Mouse (Mus musculus) hindbrain, embryonic 13.5 days (tissue): Measurements from ENCODE around the gene Mphosph9. TPM values are rescaled to one million over a fixed set of nuclear protein-coding genes. Genes with fewer than 3 reads are reported as not detected.

Experiments used
- ATAC-seq: fragments of 200-750 bp; cut with Nextera tagmentation; 2 replicates; pipeline ENCODE4 v1.8.0; 2017; ENCODE audit warnings: moderate TSS enrichment; ENCODE audit not compliant: low FRiP score
- H3K27ac ChIP-seq: fragments of 300-500 bp; sonication (generic); 2 replicates; pipeline ENCODE4 v1.5.1; 2015; ENCODE audit warnings: inconsistent platforms, mild to moderate bottlenecking, moderate library complexity
- H3K27me3 ChIP-seq: fragments of 300-500 bp; sonication (generic); 2 replicates; pipeline ENCODE4 v1.6.1; 2015; ENCODE audit warnings: mild to moderate bottlenecking, inconsistent platforms
- H3K36me3 ChIP-seq: fragments of 300-500 bp; sonication (generic); 2 replicates; pipeline ENCODE4 v1.6.1; 2015; ENCODE audit warnings: mild to moderate bottlenecking, inconsistent platforms
- H3K4me1 ChIP-seq: fragments of 300-500 bp; sonication (generic); replicated peaks from 2 replicates; pipeline ENCODE4 v1.6.1; 2015; ENCODE audit warnings: inconsistent platforms
- H3K4me2 ChIP-seq: fragments of 300-500 bp; sonication (generic); 2 replicates; pipeline ENCODE4 v1.6.1; 2015; ENCODE audit warnings: inconsistent platforms, mild to moderate bottlenecking, moderate library complexity
- H3K4me3 ChIP-seq: fragments of 300-500 bp; sonication (generic); 2 replicates; pipeline ENCODE4 v1.5.1; 2015; ENCODE audit warnings: mild to moderate bottlenecking, inconsistent platforms
- H3K9ac ChIP-seq: fragments of 300-500 bp; sonication (generic); 2 replicates; pipeline ENCODE4 v1.6.1; 2015; ENCODE audit warnings: mild to moderate bottlenecking, inconsistent platforms
- H3K9me3 ChIP-seq: fragments of 300-500 bp; sonication (generic); 2 replicates; pipeline ENCODE4 v1.6.1; 2016; ENCODE audit warnings: inconsistent platforms
- WGBS: fragments of 180-500 bp; shearing (Covaris S2); methylation state at CpG from one replicate; pipeline ENCODE4 v1.1.7; 2015; 5-methylcytosine and 5-hydroxymethylcytosine counted together
- polyA plus RNA-seq: library from polyadenylated mRNA; unstranded; fragments of >200 nt; fragmentation: Nextera tagmentation; extraction: Ambion mirVana; gene quantifications from 2 replicates; pipeline ENCODE4 v1.2.1, GENCODE M21; 2015

Mphosph9 gene
- polyA plus RNA-seq, 1 experiment from 2014 or later = 14.3 TPM

- Histone ChIP-seq H3K4me3 (no peak overlapping the region), H3K27ac (no peak overlapping the region), H3K9ac (no peak overlapping the region), H3K9me3 (no peaks in the 10 kb centered on the region), H3K36me3 (no peaks in the 10 kb centered on the region), H3K27me3 (no peaks in the 10 kb centered on the region), H3K4me2 (no peak overlapping the region), H3K4me1 (peaks cover 36% of the 10 kb centered on the region)
- ATAC-seq = no peak
- 85% methylated on average over 9 of the region's 9 CpGs for WGBS
Observed at GRCm38 (mm10) chr5:124204127-124204794, 123.5 kb downstream of the Mphosph9 start.

- H3K36me3 ChIP-seq = no peaks in the 10 kb centered on the region
- peaks cover 36% of the 10 kb centered on the region for H3K4me1 ChIP-seq
- no peak overlapping the region for H3K4me3 ChIP-seq
- 87% methylated on average over 4 of the region's 4 CpGs for WGBS
- H3K4me2 ChIP-seq = no peak overlapping the region
- H3K27me3 ChIP-seq = no peaks in the 10 kb centered on the region
- no peak overlapping the region for H3K27ac ChIP-seq
- H3K9ac ChIP-seq = no peak overlapping the region
- ATAC-seq = no peak
- no peaks in the 10 kb centered on the region for H3K9me3 ChIP-seq
Observed at GRCm38 (mm10) chr5:124203251-124203650, 124.5 kb downstream of the Mphosph9 start.

- Histone ChIP-seq H3K27me3 (no peaks in the 10 kb centered on the region), H3K4me2 (no peak overlapping the region), H3K9ac (no peak overlapping the region), H3K9me3 (no peaks in the 10 kb centered on the region), H3K4me3 (no peak overlapping the region), H3K36me3 (no peaks in the 10 kb centered on the region), H3K27ac (no peak overlapping the region), H3K4me1 (peaks cover 27% of the 10 kb centered on the region)
- ATAC-seq = no peak
- WGBS = 75% methylated on average over 4 of the region's 4 CpGs
Observed at GRCm38 (mm10) chr5:124202071-124202470, 125.7 kb downstream of the Mphosph9 start.

DNA sequence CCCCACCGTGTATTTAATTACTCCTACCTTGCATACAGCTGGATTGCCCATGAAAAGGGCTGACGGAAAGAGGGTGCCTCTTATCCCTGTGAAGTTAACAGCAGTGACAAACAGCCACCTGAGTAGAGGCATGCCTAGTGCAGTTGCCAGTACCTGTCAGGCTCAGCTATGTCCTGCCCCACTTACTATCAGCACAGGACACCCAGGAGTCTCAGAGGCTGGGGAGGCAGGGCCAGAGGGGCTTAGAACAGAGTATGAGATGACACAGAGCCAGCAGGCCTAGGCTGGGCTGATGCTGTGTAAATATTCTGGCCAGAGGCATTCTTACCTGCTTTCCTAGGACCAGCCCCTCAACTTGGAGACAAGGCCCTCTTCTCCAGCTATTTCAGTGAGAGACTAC is 126.2 kb downstream of the Mphosph9 start:
- no peak for ATAC-seq
- 87% methylated on average over 2 of the region's 2 CpGs for WGBS
- no peak overlapping the region for H3K9ac ChIP-seq
- no peak overlapping the region for H3K4me3 ChIP-seq
- H3K36me3 ChIP-seq = no peaks in the 10 kb centered on the region
- H3K4me2 ChIP-seq = no peak overlapping the region
- no peaks in the 10 kb centered on the region for H3K27me3 ChIP-seq
- H3K27ac ChIP-seq = no peak overlapping the region
- no peaks in the 10 kb centered on the region for H3K9me3 ChIP-seq
- peaks cover 23% of the 10 kb centered on the region for H3K4me1 ChIP-seq

Other genes starting within 250 kb of the Mphosph9 start
- gene Abcb9, start 232.2 kb downstream of the Mphosph9 start, polyA plus RNA-seq = 7.1 and 8.3 TPM in 2 replicates
- gene Ogfod2, start 215.7 kb downstream of the Mphosph9 start, polyA plus RNA-seq = 29.4 and 34.0 TPM in 2 replicates
- gene Arl6ip4, start 211.9 kb downstream of the Mphosph9 start, polyA plus RNA-seq = 71.7 and 75.1 TPM in 2 replicates
- gene Pitpnm2, start 78.2 kb downstream of the Mphosph9 start, polyA plus RNA-seq = 7.4 and 8.3 TPM in 2 replicates
- gene 2810006K23Rik, start 117 bp upstream of the Mphosph9 start, polyA plus RNA-seq = 15.5 and 16.2 TPM in 2 replicates
- gene Cdk2ap1, start 35.1 kb upstream of the Mphosph9 start, polyA plus RNA-seq = 67.9 and 68.6 TPM in 2 replicates
- gene Sbno1, start 98.0 kb upstream of the Mphosph9 start, polyA plus RNA-seq = 108 and 115 TPM in 2 replicates
- gene Kmt5a, start 112.0 kb upstream of the Mphosph9 start, polyA plus RNA-seq = 18.0 and 20.6 TPM in 2 replicates
- gene Rilpl2, start 150.4 kb upstream of the Mphosph9 start, polyA plus RNA-seq = 21.2 and 23.8 TPM in 2 replicates
- 22.5 and 27.5 TPM in 2 replicates for gene Snrnp35, start 155.2 kb upstream of the Mphosph9 start, polyA plus RNA-seq
- gene Rilpl1, start 203.4 kb upstream of the Mphosph9 start, polyA plus RNA-seq = 11.5 and 12.1 TPM in 2 replicates
- 360 and 367 TPM in 2 replicates for gene Tmed2, start 212.7 kb upstream of the Mphosph9 start, polyA plus RNA-seq
- 26.4 and 27.5 TPM in 2 replicates for gene Ddx55, start 224.9 kb upstream of the Mphosph9 start, polyA plus RNA-seq